Mouse (Mus musculus): ENCODE measurements around the gene Alox5. TPM values are rescaled to one million over a fixed set of nuclear protein-coding genes. Genes with fewer than 3 reads are reported as not detected.
"Not testable (repeated sequence)": the region's sequence is repeated elsewhere in the genome, so short reads cannot be mapped to it uniquely, and the experiment has no call there.

The Alox5 gene
- polyA plus RNA-seq (2015; fragmentation: Nextera tagmentation; extraction: Ambion mirVana): 0.65 and 0.94 TPM in 2 replicates

DNA sequence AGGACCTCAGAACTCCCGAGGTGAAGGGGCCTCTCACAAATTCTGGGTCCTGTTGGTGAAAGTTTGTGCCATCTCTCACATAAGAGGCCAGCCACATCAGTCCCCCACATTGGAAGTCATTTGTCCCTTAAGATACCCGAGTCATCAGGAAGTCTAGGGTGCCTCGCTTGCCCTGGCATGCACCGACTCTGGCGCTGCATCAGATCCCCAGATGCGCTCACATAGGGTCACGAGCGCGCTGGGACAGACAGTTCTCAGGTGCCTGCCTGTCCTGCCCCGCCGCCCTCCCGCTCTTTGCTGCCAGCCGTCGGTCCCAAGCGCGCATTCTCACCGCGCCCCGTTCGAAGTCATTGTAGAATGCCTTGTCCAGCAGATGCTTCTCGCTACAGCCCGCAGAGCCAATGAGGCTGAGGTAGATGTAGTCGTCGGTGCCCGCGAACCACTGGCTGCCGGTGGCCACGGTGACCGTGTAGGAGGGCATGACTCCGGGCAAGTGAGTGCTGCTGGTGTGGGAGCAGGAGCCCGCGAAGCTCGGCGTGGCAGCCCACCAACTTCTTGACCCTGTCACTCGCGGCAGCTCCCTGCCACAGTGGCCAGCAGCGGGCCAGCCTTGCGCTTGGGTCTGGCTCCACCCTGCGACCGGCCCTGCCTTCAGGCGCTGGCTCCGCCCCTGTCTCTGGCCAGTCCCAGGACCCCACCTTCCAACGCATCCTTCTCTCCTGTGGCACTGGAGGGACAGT, at the start of gene Alox5:
Gene Alox5 (minus strand): TSS at position 635 of the 740 bp plus-strand sequence.
- peak within 1 kb of the TSS; percentile 63 for H3K4me2 ChIP-seq (ENCODE audit: low read length)
- peak; percentile 64; the same call in 1 of the 2 replicates for ATAC-seq
- H3K4me3 ChIP-seq (ENCODE audit: low read length): peak within 1 kb of the TSS; percentile 40
- H3K9me3 ChIP-seq (ENCODE audit: control insufficient read depth, low read length): no peaks in the 10 kb centered on the region
- 3% methylated on average over 43 of the region's 43 CpGs for WGBS
- H3K27me3 ChIP-seq (replicated peaks; ENCODE audit: control insufficient read depth, insufficient read depth, low read length): peaks cover 8% of the 10 kb centered on the region
- peak within 1 kb of the TSS; percentile 53; the same call in 1 of the 2 replicates for H3K9ac ChIP-seq (ENCODE audit: low read depth, low read length)
- no peaks in the 10 kb centered on the region for H3K36me3 ChIP-seq (ENCODE audit: control insufficient read depth, insufficient read depth, low read length)
- H3K27ac ChIP-seq (ENCODE audit: low read depth, low read length): no peak within 1 kb of the TSS
- peaks cover 6% of the 10 kb centered on the region for H3K4me1 ChIP-seq (ENCODE audit: control insufficient read depth, insufficient read depth, low read depth, low read length)

DNA sequence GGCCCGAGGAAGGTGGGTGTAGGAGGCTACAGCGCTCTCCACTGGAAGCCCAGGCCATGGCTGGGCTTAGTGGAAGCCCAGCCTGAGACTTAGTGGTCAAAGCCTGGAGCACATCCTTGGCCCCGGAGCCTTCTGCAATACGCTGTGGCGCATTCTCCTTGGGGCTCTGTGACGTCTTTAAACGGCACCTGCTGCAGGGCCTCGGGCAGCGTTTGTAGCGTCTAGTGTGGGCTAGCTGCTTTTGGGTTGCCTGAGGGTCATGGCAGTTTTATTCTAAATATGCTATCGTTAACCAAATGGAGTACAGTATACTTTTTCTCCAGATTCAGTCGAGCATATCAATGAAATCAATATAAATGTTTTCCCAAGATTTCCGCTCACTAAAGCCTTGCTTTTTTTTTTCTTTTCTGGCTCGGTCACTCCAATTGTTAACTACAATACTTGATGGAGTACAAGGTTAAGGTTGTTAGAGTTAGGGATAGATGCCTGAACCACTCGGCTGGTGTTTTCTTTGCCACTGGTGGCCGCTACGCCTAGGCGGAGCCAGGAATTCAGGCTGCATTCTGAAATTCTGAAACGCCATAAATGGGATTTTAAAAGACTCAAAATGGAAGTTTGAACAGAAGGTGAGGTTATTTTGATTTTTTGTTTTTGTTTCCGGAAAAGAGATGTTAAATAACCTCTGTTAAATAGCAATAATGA, 45.5 kb upstream of the Alox5 start, which contains the start of gene Olfr212:
Gene Olfr212 (plus strand): TSS at position 215 of the 702 bp plus-strand sequence.
- not testable (repeated sequence) for H3K9ac ChIP-seq (ENCODE audit: low read depth, low read length); H3K27me3 ChIP-seq (replicated peaks; ENCODE audit: control insufficient read depth, insufficient read depth, low read length); H3K4me1 ChIP-seq (ENCODE audit: control insufficient read depth, insufficient read depth, low read depth, low read length); H3K4me2 ChIP-seq (ENCODE audit: low read length); H3K4me3 ChIP-seq (ENCODE audit: low read length); ATAC-seq; H3K36me3 ChIP-seq (ENCODE audit: control insufficient read depth, insufficient read depth, low read length); H3K9me3 ChIP-seq (ENCODE audit: control insufficient read depth, low read length); H3K27ac ChIP-seq (ENCODE audit: low read depth, low read length)
- WGBS: 94% methylated on average over 19 of the region's 20 CpGs

DNA sequence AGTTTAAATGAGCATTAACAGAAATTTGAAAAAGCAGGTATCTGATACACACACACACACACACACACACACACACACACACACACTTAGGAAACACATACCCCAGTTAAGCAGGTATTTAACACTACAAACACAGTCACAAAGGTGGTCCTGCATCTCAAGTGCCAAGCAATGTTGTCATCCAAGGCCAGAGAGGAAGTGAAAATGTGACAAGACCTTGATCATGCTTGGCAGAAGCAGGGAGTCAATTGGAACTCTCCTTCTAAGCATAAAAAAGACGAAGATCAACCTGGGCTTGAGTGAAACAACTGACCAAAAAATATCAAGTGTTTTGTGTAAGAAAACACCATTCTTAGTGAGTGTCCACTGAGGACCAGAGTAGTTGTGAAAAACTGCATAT, 35.0 kb upstream of the Alox5 start:
- no peak overlapping the region for H3K4me2 ChIP-seq (ENCODE audit: low read length)
- H3K27me3 ChIP-seq (replicated peaks; ENCODE audit: control insufficient read depth, insufficient read depth, low read length): no peaks in the 10 kb centered on the region
- WGBS: 71% methylated on average over 1 of the region's 1 CpGs
- no peak overlapping the region for H3K27ac ChIP-seq (ENCODE audit: low read depth, low read length)
- H3K9ac ChIP-seq (ENCODE audit: low read depth, low read length): no peak overlapping the region
- no peak overlapping the region for H3K4me3 ChIP-seq (ENCODE audit: low read length)
- no peak for ATAC-seq
- no peaks in the 10 kb centered on the region for H3K4me1 ChIP-seq (ENCODE audit: control insufficient read depth, insufficient read depth, low read depth, low read length)
- no peaks in the 10 kb centered on the region for H3K9me3 ChIP-seq (ENCODE audit: control insufficient read depth, low read length)
- H3K36me3 ChIP-seq (ENCODE audit: control insufficient read depth, insufficient read depth, low read length): no peaks in the 10 kb centered on the region

DNA sequence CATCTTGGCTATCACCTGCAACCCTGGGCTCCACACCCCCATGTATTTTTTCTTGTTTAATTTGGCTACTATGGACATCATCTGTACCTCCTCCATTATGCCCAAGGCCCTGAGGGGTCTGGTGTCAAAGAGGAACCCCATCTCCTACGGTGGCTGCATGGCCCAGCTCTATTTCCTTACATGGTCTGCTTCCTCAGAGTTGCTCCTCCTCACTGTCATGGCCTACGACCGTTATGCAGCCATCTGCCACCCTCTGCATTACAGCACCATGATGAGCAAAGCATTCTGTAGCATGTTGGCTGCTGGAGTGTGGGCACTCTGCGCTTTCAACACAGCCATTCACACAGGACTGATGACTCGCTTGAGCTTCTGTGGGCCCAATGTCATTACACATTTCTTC, 32.8 kb upstream of the Alox5 start:
- no peaks in the 10 kb centered on the region for H3K27me3 ChIP-seq (replicated peaks; ENCODE audit: control insufficient read depth, insufficient read depth, low read length)
- no peak overlapping the region for H3K9ac ChIP-seq (ENCODE audit: low read depth, low read length)
- no peaks in the 10 kb centered on the region for H3K9me3 ChIP-seq (ENCODE audit: control insufficient read depth, low read length)
- H3K27ac ChIP-seq (ENCODE audit: low read depth, low read length): no peak overlapping the region
- no peak overlapping the region for H3K4me2 ChIP-seq (ENCODE audit: low read length)
- no peaks in the 10 kb centered on the region for H3K4me1 ChIP-seq (ENCODE audit: control insufficient read depth, insufficient read depth, low read depth, low read length)
- no peak for ATAC-seq
- H3K36me3 ChIP-seq (ENCODE audit: control insufficient read depth, insufficient read depth, low read length): no peaks in the 10 kb centered on the region
- no peak overlapping the region for H3K4me3 ChIP-seq (ENCODE audit: low read length)
- 89% methylated on average over 5 of the region's 5 CpGs for WGBS

DNA sequence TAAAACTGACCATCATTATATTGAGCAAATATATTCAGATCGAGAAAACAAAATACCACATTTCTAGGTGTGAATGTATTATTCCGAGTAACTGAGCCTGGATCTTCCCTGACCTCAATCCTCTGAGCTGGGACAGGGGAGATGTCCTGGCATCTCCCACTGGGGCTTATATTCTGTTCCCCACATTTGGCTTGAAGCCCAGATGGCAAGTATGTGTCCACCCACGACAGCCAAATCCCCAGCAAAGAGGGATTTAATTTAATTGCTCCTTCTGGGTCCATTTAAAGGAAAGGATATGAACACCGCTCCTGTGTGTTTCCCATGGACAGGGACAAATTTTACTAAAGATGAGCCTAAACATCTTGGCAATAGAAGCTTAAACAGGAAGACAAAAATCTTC, 27.8 kb upstream of the Alox5 start, which contains the start of gene Olfr211:
Gene Olfr211 (plus strand): TSS at position 301 of the 400 bp plus-strand sequence.
- ATAC-seq: no peak
- WGBS: 66% methylated on average over 4 of the region's 4 CpGs
- no peaks in the 10 kb centered on the region for H3K4me1 ChIP-seq (ENCODE audit: control insufficient read depth, insufficient read depth, low read depth, low read length)
- H3K27ac ChIP-seq (ENCODE audit: low read depth, low read length): no peak within 1 kb of the TSS
- H3K36me3 ChIP-seq (ENCODE audit: control insufficient read depth, insufficient read depth, low read length): no peaks in the 10 kb centered on the region
- H3K4me2 ChIP-seq (ENCODE audit: low read length): no peak within 1 kb of the TSS
- H3K4me3 ChIP-seq (ENCODE audit: low read length): no peak within 1 kb of the TSS
- H3K9me3 ChIP-seq (ENCODE audit: control insufficient read depth, low read length): 0 out of 2 replicates have a peak, but pooled peaks cover 2% of the 10 kb centered on the region
- no peak within 1 kb of the TSS for H3K9ac ChIP-seq (ENCODE audit: low read depth, low read length)
- no peaks in the 10 kb centered on the region for H3K27me3 ChIP-seq (replicated peaks; ENCODE audit: control insufficient read depth, insufficient read depth, low read length)

DNA sequence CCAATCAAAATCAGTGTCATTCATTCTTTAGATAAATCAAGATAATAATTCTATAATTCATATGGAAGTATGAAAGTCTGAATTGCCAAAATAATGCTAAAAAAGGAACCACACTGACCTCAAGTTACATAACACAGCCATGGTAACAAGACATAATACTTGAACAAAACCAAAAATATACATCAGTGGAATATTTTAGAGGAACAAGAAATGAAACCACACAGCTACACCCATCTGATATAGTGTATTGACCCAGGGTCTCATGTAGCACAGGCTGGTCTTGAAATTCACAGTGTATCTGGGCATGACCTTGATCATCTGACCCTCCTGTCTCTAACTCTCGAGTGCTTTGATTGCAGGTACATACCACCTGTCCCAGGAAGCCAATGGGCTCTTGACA, 25.9 kb upstream of the Alox5 start:
- Histone ChIP-seq H3K27me3 (replicated peaks; ENCODE audit: control insufficient read depth, insufficient read depth, low read length) (no peaks in the 10 kb centered on the region), H3K4me1 (ENCODE audit: control insufficient read depth, insufficient read depth, low read depth, low read length) (no peaks in the 10 kb centered on the region), H3K9ac (ENCODE audit: low read depth, low read length) (no peak overlapping the region), H3K27ac (ENCODE audit: low read depth, low read length) (no peak overlapping the region), H3K4me2 (ENCODE audit: low read length) (no peak overlapping the region), H3K9me3 (ENCODE audit: control insufficient read depth, low read length) (0 out of 2 replicates have a peak, but pooled peaks cover 2% of the 10 kb centered on the region), H3K4me3 (ENCODE audit: low read length) (no peak overlapping the region), H3K36me3 (ENCODE audit: control insufficient read depth, insufficient read depth, low read length) (no peaks in the 10 kb centered on the region)
- WGBS: 54% methylated on average over 1 of the region's 1 CpGs
- no peak for ATAC-seq

DNA sequence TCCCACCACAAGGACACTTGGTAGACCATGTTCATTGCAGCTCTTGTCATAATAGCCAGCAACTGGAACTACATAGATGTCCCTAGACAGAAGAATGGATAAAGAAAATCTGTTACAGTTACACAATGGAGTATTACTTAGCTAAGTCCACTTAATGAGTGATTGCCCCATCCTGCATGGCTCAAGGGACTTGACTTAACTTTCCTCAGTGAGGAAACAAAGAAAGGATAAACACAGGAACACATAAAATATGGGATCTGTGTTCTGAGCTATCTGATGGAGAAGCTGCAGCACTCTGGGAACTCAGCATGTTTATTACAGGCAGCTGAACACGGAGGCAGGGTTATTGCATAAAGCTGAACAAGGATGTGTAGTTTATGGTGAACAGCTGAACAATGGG, 24.1 kb upstream of the Alox5 start:
- Histone ChIP-seq H3K4me2 (ENCODE audit: low read length) (no peak overlapping the region), H3K27ac (ENCODE audit: low read depth, low read length) (no peak overlapping the region), H3K9me3 (ENCODE audit: control insufficient read depth, low read length) (0 out of 2 replicates have a peak, but pooled peaks cover 2% of the 10 kb centered on the region), H3K27me3 (replicated peaks; ENCODE audit: control insufficient read depth, insufficient read depth, low read length) (no peaks in the 10 kb centered on the region), H3K9ac (ENCODE audit: low read depth, low read length) (no peak overlapping the region), H3K4me3 (ENCODE audit: low read length) (no peak overlapping the region), H3K36me3 (ENCODE audit: control insufficient read depth, insufficient read depth, low read length) (no peaks in the 10 kb centered on the region), H3K4me1 (ENCODE audit: control insufficient read depth, insufficient read depth, low read depth, low read length) (no peaks in the 10 kb centered on the region)
- 87% methylated on average over 1 of the region's 1 CpGs for WGBS
- no peak for ATAC-seq

DNA sequence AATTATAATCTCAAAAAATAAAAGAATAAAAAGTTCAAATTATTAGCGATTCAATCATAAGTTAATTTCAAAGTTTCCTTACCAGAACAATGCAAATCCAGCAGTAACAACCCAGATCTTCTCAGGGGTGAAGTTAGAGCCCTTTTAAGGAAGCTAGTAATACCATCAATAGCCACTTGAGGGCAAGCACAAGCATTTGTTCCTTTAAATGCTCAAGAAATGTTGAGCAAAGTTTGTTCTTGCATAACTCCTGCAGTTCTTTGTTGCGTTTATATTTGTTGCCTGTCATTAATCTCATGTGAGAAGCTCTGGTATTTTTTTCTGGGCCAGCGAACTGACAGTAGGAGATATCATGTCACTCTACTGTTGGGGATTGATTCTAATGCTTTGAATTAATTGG, 7.1 kb upstream of the Alox5 start:
- H3K36me3 ChIP-seq (ENCODE audit: control insufficient read depth, insufficient read depth, low read length): no peaks in the 10 kb centered on the region
- WGBS: 37% methylated on average over 3 of the region's 3 CpGs

DNA sequence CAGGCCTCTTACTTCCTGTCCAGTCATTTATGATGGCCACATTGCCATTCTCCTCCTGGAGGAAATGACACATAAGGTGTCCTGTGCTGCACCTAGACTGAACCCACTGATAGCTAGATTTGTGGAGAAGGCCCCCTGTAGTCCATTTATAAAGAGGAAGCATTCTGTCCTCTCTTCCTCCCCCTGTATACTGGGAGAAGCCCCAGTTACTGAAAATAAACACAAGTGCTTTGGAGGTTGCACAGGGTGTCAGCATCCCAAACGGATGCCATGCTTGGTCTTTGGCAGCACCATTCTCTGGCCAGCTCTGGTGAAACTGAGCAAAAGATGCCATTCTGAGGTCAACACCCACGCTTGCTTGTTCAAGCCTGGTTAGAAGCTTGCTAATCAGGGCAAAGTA, 1.7 kb downstream of the Alox5 start:
- Histone ChIP-seq H3K27me3 (replicated peaks; ENCODE audit: control insufficient read depth, insufficient read depth, low read length) (peaks cover 8% of the 10 kb centered on the region), H3K9me3 (ENCODE audit: control insufficient read depth, low read length) (no peaks in the 10 kb centered on the region), H3K4me3 (ENCODE audit: low read length) (no peak overlapping the region), H3K36me3 (ENCODE audit: control insufficient read depth, insufficient read depth, low read length) (no peaks in the 10 kb centered on the region), H3K4me2 (ENCODE audit: low read length) (no peak overlapping the region), H3K27ac (ENCODE audit: low read depth, low read length) (no peak overlapping the region), H3K4me1 (ENCODE audit: control insufficient read depth, insufficient read depth, low read depth, low read length) (peaks cover 6% of the 10 kb centered on the region), H3K9ac (ENCODE audit: low read depth, low read length) (no peak overlapping the region)
- no peak for ATAC-seq
- 71% methylated on average over 2 of the region's 2 CpGs for WGBS

More for the DNA sequence above, 7.1 kb upstream of the Alox5 start:
- Histone ChIP-seq H3K27me3 (replicated peaks; ENCODE audit: control insufficient read depth, insufficient read depth, low read length) (no peaks in the 10 kb centered on the region), H3K27ac (ENCODE audit: low read depth, low read length) (no peak overlapping the region), H3K9me3 (ENCODE audit: control insufficient read depth, low read length) (no peaks in the 10 kb centered on the region), H3K4me2 (ENCODE audit: low read length) (no peak overlapping the region), H3K9ac (ENCODE audit: low read depth, low read length) (no peak overlapping the region), H3K4me3 (ENCODE audit: low read length) (no peak overlapping the region), H3K4me1 (ENCODE audit: control insufficient read depth, insufficient read depth, low read depth, low read length) (no peaks in the 10 kb centered on the region)
- ATAC-seq: no peak

All from hindbrain, embryonic 16.5 days (tissue).